Mouse (Mus musculus) ES-E14 (cell line): ENCODE data around the gene Pign. TPM values are rescaled to one million over a fixed set of nuclear protein-coding genes. Genes with fewer than 3 reads are reported as not detected.

Experiments
- DNase-seq: peaks from one replicate; pipeline ENCODE4 v3.0.0-alpha.2; 2013; ENCODE audit warnings: low read depth, low spot score
- H3K27ac ChIP-seq: 2 replicates; pipeline ENCODE4 v1.5.1; 2012; ENCODE audit warnings: low read depth, mild to moderate bottlenecking, low read length, moderate library complexity, mixed read lengths; ENCODE audit not compliant: poor library complexity, insufficient read depth, severe bottlenecking
- H3K36me3 ChIP-seq: 2 replicates; pipeline ENCODE4 v1.6.1; 2012; ENCODE audit warnings: mild to moderate bottlenecking, low read length, moderate library complexity, mixed read lengths; ENCODE audit not compliant: control insufficient read depth, poor library complexity, insufficient read depth, severe bottlenecking
- H3K4me1 ChIP-seq, 2 experiments: fragments of 150-350 bp in 1 of 2; sonication (generic) in 1 of 2; 2 replicates each; pipeline ENCODE4 v1.6.1; 2012; ENCODE audit warnings: low read length in 2 of 2, mild to moderate bottlenecking in 1 of 2, mixed read lengths in 1 of 2; ENCODE audit not compliant: control insufficient read depth in 2 of 2, insufficient read depth in 2 of 2, poor library complexity in 1 of 2
- H3K4me3 ChIP-seq, 2 experiments: fragments of 150-350 bp in 1 of 2; sonication (generic) in 1 of 2; 2 replicates each; pipeline ENCODE4 v1.5.1; 2012; ENCODE audit warnings: low read length in 2 of 2, low read depth in 1 of 2, mild to moderate bottlenecking in 1 of 2, mixed read lengths in 1 of 2; ENCODE audit not compliant: insufficient read depth in 1 of 2, poor library complexity in 1 of 2, severe bottlenecking in 1 of 2
- H3K9ac ChIP-seq: 2 replicates; pipeline ENCODE4 v1.6.1; 2012; ENCODE audit warnings: low read depth, mild to moderate bottlenecking, low read length, mixed read lengths; ENCODE audit not compliant: poor library complexity, insufficient read depth, severe bottlenecking
- H3K9me3 ChIP-seq: fragments of 150-350 bp; sonication (generic); 2 replicates; pipeline ENCODE4 v1.6.1; 2012; ENCODE audit warnings: low read depth, mild to moderate bottlenecking, low read length; ENCODE audit not compliant: control insufficient read depth, insufficient read depth
- CHD2 ChIP-seq: IDR thresholded peaks from 2 replicates; pipeline ENCODE4 v1.6.1; 2014; ENCODE audit warnings: mild to moderate bottlenecking, low read depth, low read length, inconsistent platforms
- HCFC1 ChIP-seq: IDR thresholded peaks from 2 replicates; pipeline ENCODE4 v1.6.1; 2012; ENCODE audit warnings: low read length, inconsistent platforms, borderline replicate concordance; ENCODE audit not compliant: insufficient read depth
- MAFK ChIP-seq: IDR thresholded peaks from 2 replicates; pipeline ENCODE4 v1.6.1; 2014; ENCODE audit warnings: mild to moderate bottlenecking, low read depth, low read length, inconsistent platforms; ENCODE audit not compliant: insufficient read depth
- ZC3H11A ChIP-seq: IDR thresholded peaks from 2 replicates; pipeline ENCODE4 v1.6.1; 2012; ENCODE audit warnings: low read depth, mild to moderate bottlenecking, inconsistent platforms, low read length, borderline replicate concordance
- ZNF384 ChIP-seq: IDR thresholded peaks from 2 replicates; pipeline ENCODE4 v1.6.1; 2012; ENCODE audit warnings: low read depth, low read length, inconsistent platforms
- in situ Hi-C, 2 experiments: fragments of 600-800 bp; cut with MboI; formaldehyde crosslinking; loops; one replicate each; pipeline ENCODE4 v1.15.1; 2025; ENCODE audit warnings: low sequenced_read_pairs in 2 of 2, inconsistent platforms in 1 of 2; ENCODE audit not compliant: unreplicated experiment in 2 of 2
- total RNA-seq: library from RNA; depleted of rRNA; stranded (reverse); fragments of 300-350 nt; gene quantifications from 2 replicates; pipeline ENCODE4 v1.2.3, GENCODE M21; 2012

Gene Pign
- total RNA-seq, 1 experiment: 52.8 TPM

GRCm38 (mm10) chr1:105650650-105651049 is 12.8 kb downstream of the Pign start:
- Histone ChIP-seq H3K36me3 (no peaks in the 10 kb centered on the region), H3K27ac (no peak overlapping the region), H3K4me1 (no peaks in the 10 kb centered on the region), H3K9ac (no peak overlapping the region), H3K4me3 (no peak overlapping the region), H3K9me3 (no peaks in the 10 kb centered on the region)
- DNase-seq: no peak
- TF ChIP-seq ZNF384: no peak
- in situ Hi-C loops: no loop called here

- Histone ChIP-seq H3K27ac (no peak overlapping the region), H3K4me3 (no peak overlapping the region), H3K4me1 (no peaks in the 10 kb centered on the region), H3K9me3 (no peaks in the 10 kb centered on the region), H3K36me3 (no peaks in the 10 kb centered on the region), H3K9ac (no peak overlapping the region)
- in situ Hi-C loops: loop anchor here (25.0 kb wide), 1 partner anchor 657 kb away; no protein-coding TSS in a partner anchor
- no peak for TF ChIP-seq ZNF384
- DNase-seq: no peak
These were observed 19.4 kb downstream of the Pign start for GRCm38 (mm10) chr1:105644093-105644492.

- Histone ChIP-seq H3K4me3 (no peak overlapping the region), H3K9me3 (no peaks in the 10 kb centered on the region), H3K27ac (no peak overlapping the region), H3K36me3 (no peaks in the 10 kb centered on the region), H3K4me1 (no peaks in the 10 kb centered on the region), H3K9ac (no peak overlapping the region)
- peak; percentile 15 for DNase-seq
- no peak for TF ChIP-seq ZNF384
- TF ChIP-seq ZC3H11A: peak; percentile 62
- in situ Hi-C loops: loop anchor here (25.0 kb wide), 1 partner anchor 643 kb away; no protein-coding TSS in a partner anchor
These were observed 33.0 kb downstream of the Pign start for GRCm38 (mm10) chr1:105630481-105630880.

- H3K36me3 ChIP-seq: no peaks in the 10 kb centered on the region
- no peak overlapping the region for H3K27ac ChIP-seq
- H3K9ac ChIP-seq: no peak overlapping the region
- H3K4me1 ChIP-seq: no peaks in the 10 kb centered on the region
- no peak overlapping the region for H3K4me3 ChIP-seq
- TF ChIP-seq MAFK (no peak), ZNF384 (no peak), CHD2 (no peak), HCFC1 (no peak), ZC3H11A (no peak)
- DNase-seq: no peak
- H3K9me3 ChIP-seq: no peaks in the 10 kb centered on the region
- in situ Hi-C loops: no loop called here
These were observed 73.8 kb downstream of the Pign start for GRCm38 (mm10) chr1:105589673-105590072.

GRCm38 (mm10) chr1:105588697-105589096 is 74.8 kb downstream of the Pign start:
- no peaks in the 10 kb centered on the region for H3K9me3 ChIP-seq
- in situ Hi-C loops: no loop called here
- no peaks in the 10 kb centered on the region for H3K4me1 ChIP-seq
- TF ChIP-seq ZC3H11A (no peak), HCFC1 (no peak), MAFK (no peak), ZNF384 (no peak), CHD2 (no peak)
- no peak overlapping the region for H3K9ac ChIP-seq
- H3K4me3 ChIP-seq: no peak overlapping the region
- no peak overlapping the region for H3K27ac ChIP-seq
- no peaks in the 10 kb centered on the region for H3K36me3 ChIP-seq
- no peak for DNase-seq
